Mouse (Mus musculus) ES-E14 (cell line): ENCODE measurements at regions not wholly inside any gene's neighbourhood (a gene's known extent, or its start where the extent isn't known, plus 50 kb on each side); places are given as distances from the start of the nearest gene placed in this dataset.

Experiments
- DNase-seq: peaks from one replicate; pipeline ENCODE4 v3.0.0-alpha.2; 2013; ENCODE audit warnings: low read depth, low spot score
- H3K27ac ChIP-seq: 2 replicates; pipeline ENCODE4 v1.5.1; 2012; ENCODE audit warnings: low read depth, mild to moderate bottlenecking, low read length, moderate library complexity, mixed read lengths; ENCODE audit not compliant: poor library complexity, insufficient read depth, severe bottlenecking
- H3K36me3 ChIP-seq: 2 replicates; pipeline ENCODE4 v1.6.1; 2012; ENCODE audit warnings: mild to moderate bottlenecking, low read length, moderate library complexity, mixed read lengths; ENCODE audit not compliant: control insufficient read depth, poor library complexity, insufficient read depth, severe bottlenecking
- H3K4me1 ChIP-seq, 2 experiments: fragments of 150-350 bp in 1 of 2; sonication (generic) in 1 of 2; 2 replicates each; pipeline ENCODE4 v1.6.1; 2012; ENCODE audit warnings: low read length in 2 of 2, mild to moderate bottlenecking in 1 of 2, mixed read lengths in 1 of 2; ENCODE audit not compliant: control insufficient read depth in 2 of 2, insufficient read depth in 2 of 2, poor library complexity in 1 of 2
- H3K4me3 ChIP-seq, 2 experiments: fragments of 150-350 bp in 1 of 2; sonication (generic) in 1 of 2; 2 replicates each; pipeline ENCODE4 v1.5.1; 2012; ENCODE audit warnings: low read length in 2 of 2, low read depth in 1 of 2, mild to moderate bottlenecking in 1 of 2, mixed read lengths in 1 of 2; ENCODE audit not compliant: insufficient read depth in 1 of 2, poor library complexity in 1 of 2, severe bottlenecking in 1 of 2
- H3K9ac ChIP-seq: 2 replicates; pipeline ENCODE4 v1.6.1; 2012; ENCODE audit warnings: low read depth, mild to moderate bottlenecking, low read length, mixed read lengths; ENCODE audit not compliant: poor library complexity, insufficient read depth, severe bottlenecking
- H3K9me3 ChIP-seq: fragments of 150-350 bp; sonication (generic); 2 replicates; pipeline ENCODE4 v1.6.1; 2012; ENCODE audit warnings: low read depth, mild to moderate bottlenecking, low read length; ENCODE audit not compliant: control insufficient read depth, insufficient read depth
- CHD2 ChIP-seq: IDR thresholded peaks from 2 replicates; pipeline ENCODE4 v1.6.1; 2014; ENCODE audit warnings: mild to moderate bottlenecking, low read depth, low read length, inconsistent platforms
- HCFC1 ChIP-seq: IDR thresholded peaks from 2 replicates; pipeline ENCODE4 v1.6.1; 2012; ENCODE audit warnings: low read length, inconsistent platforms, borderline replicate concordance; ENCODE audit not compliant: insufficient read depth
- MAFK ChIP-seq: IDR thresholded peaks from 2 replicates; pipeline ENCODE4 v1.6.1; 2014; ENCODE audit warnings: mild to moderate bottlenecking, low read depth, low read length, inconsistent platforms; ENCODE audit not compliant: insufficient read depth
- ZC3H11A ChIP-seq: IDR thresholded peaks from 2 replicates; pipeline ENCODE4 v1.6.1; 2012; ENCODE audit warnings: low read depth, mild to moderate bottlenecking, inconsistent platforms, low read length, borderline replicate concordance
- ZNF384 ChIP-seq: IDR thresholded peaks from 2 replicates; pipeline ENCODE4 v1.6.1; 2012; ENCODE audit warnings: low read depth, low read length, inconsistent platforms
- in situ Hi-C, 2 experiments: fragments of 600-800 bp; cut with MboI; formaldehyde crosslinking; loops; one replicate each; pipeline ENCODE4 v1.15.1; 2025; ENCODE audit warnings: low sequenced_read_pairs in 2 of 2, inconsistent platforms in 1 of 2; ENCODE audit not compliant: unreplicated experiment in 2 of 2

DNA sequence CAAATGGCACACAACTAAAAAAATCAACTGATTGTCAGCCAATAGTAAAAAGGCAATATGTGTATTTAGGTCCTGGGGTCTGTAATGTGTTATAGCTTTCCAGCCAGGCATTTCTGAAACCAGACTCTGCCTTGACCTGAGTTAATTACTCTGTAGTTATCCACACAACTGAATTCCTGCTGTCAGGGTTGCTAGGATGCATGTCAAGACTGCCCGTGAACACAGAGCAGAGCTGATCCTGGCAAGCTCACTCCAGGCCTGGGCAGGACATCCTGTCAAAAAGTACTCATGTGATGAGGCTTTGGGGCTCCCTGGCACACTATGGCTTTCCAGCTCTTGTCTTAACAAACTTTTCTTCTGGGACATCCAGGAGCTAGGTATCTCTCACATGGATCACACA is 157.2 kb downstream of the C1d start:
- TF ChIP-seq ZC3H11A: no peak
- no peak for TF ChIP-seq HCFC1
- TF ChIP-seq ZNF384: no peak
- TF ChIP-seq MAFK: no peak
- no peak for TF ChIP-seq CHD2
- Histone ChIP-seq H3K4me1 (no peaks in the 10 kb centered on the region), H3K9me3 (no peaks in the 10 kb centered on the region), H3K4me3 (no peak overlapping the region), H3K27ac (no peak overlapping the region), H3K9ac (no peak overlapping the region), H3K36me3 (no peaks in the 10 kb centered on the region)
- in situ Hi-C loops: no loop called here
- DNase-seq: no peak

DNA sequence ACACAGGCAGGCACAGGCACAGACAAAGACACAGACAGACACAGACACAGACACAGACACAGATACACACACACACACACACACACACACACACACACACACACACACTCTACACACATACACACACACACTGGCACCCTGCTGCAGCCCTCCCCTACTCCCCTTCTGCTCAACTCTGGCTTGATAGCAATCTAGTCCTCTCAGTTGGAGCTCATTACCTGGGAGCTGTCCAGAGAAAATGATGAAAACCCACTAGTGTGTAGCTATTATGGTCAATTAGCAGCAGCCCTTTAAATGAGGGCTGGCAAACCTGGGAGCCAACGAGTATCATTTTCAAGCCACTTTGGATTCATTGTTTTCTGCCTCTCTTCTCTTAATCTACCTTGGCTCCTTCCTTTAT is 157.8 kb downstream of the C1d start:
- H3K9ac ChIP-seq: no peak overlapping the region
- in situ Hi-C loops: no loop called here
- H3K27ac ChIP-seq: no peak overlapping the region
- no peak overlapping the region for H3K4me3 ChIP-seq
- no peaks in the 10 kb centered on the region for H3K4me1 ChIP-seq
- no peaks in the 10 kb centered on the region for H3K36me3 ChIP-seq
- TF ChIP-seq CHD2 (no peak), ZC3H11A (no peak), HCFC1 (no peak), ZNF384 (no peak), MAFK (no peak)
- no peaks in the 10 kb centered on the region for H3K9me3 ChIP-seq
- DNase-seq: no peak

DNA sequence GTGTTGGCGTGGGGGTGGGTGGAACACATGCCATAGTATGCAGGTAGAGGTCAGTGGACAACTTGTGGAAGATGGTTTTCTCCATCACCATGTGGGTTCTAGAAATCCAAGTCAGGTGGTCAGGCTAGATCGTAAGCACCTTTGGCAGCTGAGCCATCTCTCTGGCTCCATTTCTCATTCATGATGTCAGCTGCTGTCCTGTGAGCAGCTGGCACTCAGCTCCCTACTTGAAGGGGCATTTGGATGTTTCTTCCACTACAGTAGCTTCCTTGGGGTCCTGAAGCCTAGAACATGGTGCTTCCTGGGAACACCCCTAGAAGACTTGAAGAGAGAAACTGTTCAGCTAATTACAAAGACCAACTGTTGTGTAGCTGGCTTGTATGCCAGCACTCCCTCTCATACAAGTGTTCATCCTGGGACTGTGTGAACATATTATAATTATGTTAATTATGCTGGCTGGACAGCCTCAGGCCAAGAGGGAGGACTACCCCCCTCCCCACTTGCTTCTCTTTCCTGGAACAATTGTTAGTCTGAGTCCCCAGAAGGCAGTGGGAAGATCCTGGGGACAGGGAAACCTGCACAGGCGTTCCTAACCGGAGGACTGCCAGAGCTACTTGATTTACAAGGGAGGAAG is 160.4 kb downstream of the C1d start:
- Histone ChIP-seq H3K9me3 (no peaks in the 10 kb centered on the region), H3K4me1 (no peaks in the 10 kb centered on the region), H3K9ac (no peak overlapping the region), H3K27ac (no peak overlapping the region), H3K4me3 (no peak overlapping the region), H3K36me3 (no peaks in the 10 kb centered on the region)
- DNase-seq: no peak
- TF ChIP-seq ZNF384 (no peak), HCFC1 (no peak), CHD2 (no peak), ZC3H11A (no peak), MAFK (no peak)
- in situ Hi-C loops: no loop called here

DNA sequence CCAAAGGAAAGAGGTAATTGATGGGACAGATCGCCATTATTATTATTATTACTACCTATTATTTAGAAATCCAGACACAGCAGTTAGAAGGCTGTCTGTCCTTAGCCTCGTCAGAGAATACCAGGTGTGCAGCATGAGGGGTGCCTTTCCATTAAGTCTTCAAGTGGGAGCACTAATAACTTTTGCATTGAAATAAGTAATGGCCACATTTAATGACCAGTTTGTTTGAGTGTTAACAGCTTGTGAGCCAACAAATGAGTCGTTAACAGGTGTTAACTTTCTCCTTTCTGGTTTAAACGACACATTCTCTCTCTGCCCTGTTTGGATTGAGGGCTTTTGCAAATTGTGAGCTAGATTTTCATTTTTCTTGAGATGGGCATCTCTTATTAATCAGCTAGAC is 184.8 kb downstream of the C1d start:
- Histone ChIP-seq H3K27ac (no peak overlapping the region), H3K4me3 (no peak overlapping the region), H3K4me1 (no peaks in the 10 kb centered on the region), H3K9me3 (no peaks in the 10 kb centered on the region), H3K9ac (no peak overlapping the region), H3K36me3 (no peaks in the 10 kb centered on the region)
- no peak for DNase-seq
- TF ChIP-seq CHD2: no peak
- no peak for TF ChIP-seq HCFC1
- no peak for TF ChIP-seq MAFK
- TF ChIP-seq ZC3H11A: no peak
- TF ChIP-seq ZNF384: no peak
- in situ Hi-C loops: no loop called here
